Mouse (Mus musculus) intestine, postnatal 0 days (tissue): ENCODE data around the gene Klhdc4. TPM values are rescaled to one million over a fixed set of nuclear protein-coding genes. Genes with fewer than 3 reads are reported as not detected.

ENCODE experiments used
- ATAC-seq: fragments of 200-750 bp; cut with Nextera tagmentation; 2 replicates; pipeline ENCODE4 v1.8.0; 2017; ENCODE audit warnings: mild to moderate bottlenecking, moderate TSS enrichment, moderate library complexity
- H3K27ac ChIP-seq: fragments of 300-500 bp; sonication (generic); 2 replicates; pipeline ENCODE4 v1.5.1; 2014; ENCODE audit warnings: mild to moderate bottlenecking, low read depth, low read length, moderate library complexity
- H3K27me3 ChIP-seq: fragments of 300-500 bp; sonication (generic); replicated peaks from 2 replicates; pipeline ENCODE4 v1.6.1; 2014; ENCODE audit warnings: low read length, mixed read lengths; ENCODE audit not compliant: control insufficient read depth, insufficient read depth
- H3K36me3 ChIP-seq: fragments of 300-500 bp; sonication (generic); 2 replicates; pipeline ENCODE4 v1.6.1; 2014; ENCODE audit warnings: mild to moderate bottlenecking, moderate library complexity; ENCODE audit not compliant: control insufficient read depth, insufficient read depth
- H3K4me1 ChIP-seq: fragments of 300-500 bp; sonication (generic); replicated peaks from 2 replicates; pipeline ENCODE4 v1.6.1; 2014; ENCODE audit warnings: antibody characterized with exemption, low read length, mixed read lengths; ENCODE audit not compliant: control insufficient read depth, insufficient read depth
- H3K4me2 ChIP-seq: fragments of 300-500 bp; sonication (generic); replicated peaks from 2 replicates; pipeline ENCODE4 v1.6.1; 2014; ENCODE audit warnings: low read depth, mild to moderate bottlenecking, moderate library complexity
- H3K4me3 ChIP-seq: fragments of 300-500 bp; sonication (generic); 2 replicates; pipeline ENCODE4 v1.5.1; 2014; ENCODE audit warnings: low read depth, low read length
- H3K9ac ChIP-seq: fragments of 300-500 bp; sonication (generic); 2 replicates; pipeline ENCODE4 v1.6.1; 2014; ENCODE audit warnings: mild to moderate bottlenecking, low read depth, low read length
- H3K9me3 ChIP-seq: fragments of 300-500 bp; sonication (generic); 2 replicates; pipeline ENCODE4 v1.6.1; 2016; ENCODE audit warnings: mixed run types; ENCODE audit not compliant: control insufficient read depth
- CTCF ChIP-seq: sonication (generic); IDR thresholded peaks from 2 replicates; pipeline ENCODE4 v1.5.1; 2016; ENCODE audit warnings: low read depth, mild to moderate bottlenecking, control low read depth, antibody characterized with exemption, moderate library complexity
- WGBS: fragments of 180-500 bp; shearing (Covaris S2); extraction: QIAGEN DNeasy Blood & Tissue Kit; methylation state at CpG from one replicate; pipeline ENCODE4 v1.1.7; 2014; 5-methylcytosine and 5-hydroxymethylcytosine counted together
- polyA plus RNA-seq: library from polyadenylated mRNA; unstranded; fragments of >200 nt; fragmentation: Nextera tagmentation; extraction: Ambion mirVana; gene quantifications from 2 replicates; pipeline ENCODE4 v1.2.1, GENCODE M21; 2015

Gene Klhdc4
- polyA plus RNA-seq, 1 experiment from 2014 or later, result 12.1 TPM

DNA sequence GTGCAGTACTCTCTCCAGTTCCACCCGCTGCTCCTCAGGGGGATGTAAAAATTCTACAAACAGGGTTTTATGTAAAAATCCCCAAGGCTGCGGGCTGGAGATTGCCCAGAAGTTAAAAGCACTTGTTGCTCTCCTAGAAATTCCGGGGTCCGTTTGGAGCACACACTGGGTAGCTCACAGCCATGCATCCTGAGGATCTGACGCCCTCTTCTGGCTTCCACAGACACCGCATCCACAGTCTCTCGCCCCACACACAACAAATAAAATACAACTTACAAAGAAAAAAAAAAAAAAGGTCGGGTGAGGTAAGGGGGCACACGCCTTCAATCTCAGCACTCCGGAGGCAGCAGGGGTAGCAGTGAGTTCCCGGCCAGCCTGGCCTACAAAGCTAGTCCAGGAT is 21.3 kb downstream of the Klhdc4 start:
- 80% methylated on average over 11 of the region's 11 CpGs for WGBS
- Histone ChIP-seq H3K4me2 (no peak overlapping the region), H3K9ac (no peak overlapping the region), H3K27me3 (no peaks in the 10 kb centered on the region), H3K4me3 (no peak overlapping the region), H3K9me3 (no peaks in the 10 kb centered on the region), H3K4me1 (no peaks in the 10 kb centered on the region), H3K36me3 (peaks cover 39% of the 10 kb centered on the region), H3K27ac (no peak overlapping the region)
- no peak for ATAC-seq
- TF ChIP-seq CTCF, result no peak

DNA sequence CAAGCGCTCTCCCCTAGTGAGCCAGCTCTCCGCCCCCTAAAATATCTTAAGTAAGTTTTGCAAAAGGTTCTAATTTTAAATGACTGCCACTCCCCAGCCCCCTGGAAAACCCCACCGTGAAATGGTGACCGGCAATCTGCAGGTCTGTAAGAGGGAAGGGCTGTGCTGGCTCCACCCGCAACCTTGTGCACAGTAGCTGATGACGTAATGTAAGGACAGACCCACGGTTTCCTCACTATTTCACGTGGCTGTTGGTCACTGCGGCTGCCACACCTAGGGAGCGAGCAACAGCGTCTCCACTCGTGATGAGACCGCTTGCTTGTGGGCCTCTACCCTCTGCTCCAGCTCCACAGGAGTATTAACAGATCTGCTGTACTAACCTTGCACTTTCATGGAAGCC is 23.2 kb downstream of the Klhdc4 start:
- H3K4me2 ChIP-seq, result no peak overlapping the region

GRCm38 (mm10) chr8:121804829-121805228 is 24.5 kb downstream of the Klhdc4 start:
- 94% methylated on average over 5 of the region's 5 CpGs for WGBS
- Histone ChIP-seq H3K4me3 (no peak overlapping the region), H3K27ac (no peak overlapping the region), H3K27me3 (no peaks in the 10 kb centered on the region), H3K36me3 (peaks cover 39% of the 10 kb centered on the region), H3K4me2 (no peak overlapping the region), H3K4me1 (no peaks in the 10 kb centered on the region), H3K9me3 (no peaks in the 10 kb centered on the region), H3K9ac (no peak overlapping the region)
- TF ChIP-seq CTCF, result no peak
- no peak for ATAC-seq

More for the DNA sequence above, 23.2 kb downstream of the Klhdc4 start:
- H3K27me3 ChIP-seq, result no peaks in the 10 kb centered on the region
- no peak for ATAC-seq
- TF ChIP-seq CTCF, result no peak
- no peak overlapping the region for H3K4me3 ChIP-seq
- H3K4me1 ChIP-seq, result no peaks in the 10 kb centered on the region
- 91% methylated on average over 13 of the region's 13 CpGs for WGBS
- no peak overlapping the region for H3K9ac ChIP-seq
- peaks cover 36% of the 10 kb centered on the region for H3K36me3 ChIP-seq
- H3K27ac ChIP-seq, result no peak overlapping the region
- no peaks in the 10 kb centered on the region for H3K9me3 ChIP-seq

- no peaks in the 10 kb centered on the region for H3K4me1 ChIP-seq
- H3K36me3 ChIP-seq, result peaks cover 52% of the 10 kb centered on the region
- no peak overlapping the region for H3K4me3 ChIP-seq
- WGBS, result 84% methylated on average over 6 of the region's 6 CpGs
- H3K27ac ChIP-seq, result no peak overlapping the region
- TF ChIP-seq CTCF, result no peak
- no peak for ATAC-seq
- no peak overlapping the region for H3K9ac ChIP-seq
- no peaks in the 10 kb centered on the region for H3K9me3 ChIP-seq
- H3K27me3 ChIP-seq, result no peaks in the 10 kb centered on the region
- no peak overlapping the region for H3K4me2 ChIP-seq
Observed at GRCm38 (mm10) chr8:121798401-121798800, 31.0 kb downstream of the Klhdc4 start.

GRCm38 (mm10) chr8:121796406-121796805 is 33.0 kb downstream of the Klhdc4 start:
- ATAC-seq, result no peak

DNA sequence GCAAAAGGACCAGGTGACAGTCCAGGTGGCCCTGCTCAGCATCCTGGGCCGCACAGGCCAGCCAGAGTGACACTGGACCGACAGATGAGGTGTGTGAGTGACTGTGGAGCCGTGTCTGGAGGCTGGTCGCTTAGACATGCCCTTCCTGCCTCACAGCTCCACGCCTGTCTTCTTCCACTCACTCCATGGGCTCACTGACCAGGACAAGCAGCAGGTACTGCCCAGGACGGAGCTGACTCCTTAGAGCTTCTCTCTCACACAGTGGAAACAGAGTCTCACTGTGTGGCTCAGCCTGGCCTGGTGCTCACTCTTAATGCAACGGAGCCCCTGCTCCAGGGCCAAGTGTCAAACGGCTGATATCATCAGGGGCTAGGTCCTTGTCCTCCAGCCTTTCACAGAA is 33.9 kb downstream of the Klhdc4 start:
- no peak for ATAC-seq
- WGBS, result 87% methylated on average over 8 of the region's 8 CpGs
- TF ChIP-seq CTCF, result no peak

More at GRCm38 (mm10) chr8:121796406-121796805, 33.0 kb downstream of the Klhdc4 start:
- Histone ChIP-seq H3K9ac (no peak overlapping the region), H3K9me3 (no peaks in the 10 kb centered on the region), H3K27ac (no peak overlapping the region), H3K4me2 (no peak overlapping the region), H3K4me1 (no peaks in the 10 kb centered on the region), H3K27me3 (no peaks in the 10 kb centered on the region), H3K4me3 (no peak overlapping the region), H3K36me3 (peaks cover 46% of the 10 kb centered on the region)
- TF ChIP-seq CTCF, result no peak
- WGBS, result 92% methylated on average over 11 of the region's 11 CpGs

DNA sequence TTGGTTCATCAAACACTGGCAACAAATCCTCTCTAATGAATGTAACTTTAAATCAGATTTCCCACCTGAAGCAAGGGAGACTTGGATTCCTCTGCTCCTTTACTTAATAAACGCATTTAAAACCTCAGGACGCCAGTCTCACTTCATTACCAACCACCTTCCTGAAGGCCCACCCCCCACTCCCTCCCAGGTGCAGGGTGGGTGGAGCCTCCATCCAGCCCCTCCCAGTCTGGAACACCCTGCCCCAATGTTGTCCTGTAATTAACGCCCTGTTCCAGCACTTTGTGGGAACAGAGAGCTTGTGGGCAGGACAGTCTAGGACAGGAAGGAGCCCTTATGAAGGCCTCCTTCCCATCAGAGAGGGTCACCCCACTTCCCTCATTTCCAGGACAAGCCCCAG is 35.2 kb downstream of the Klhdc4 start:
- no peak overlapping the region for H3K4me3 ChIP-seq
- no peak for TF ChIP-seq CTCF
- no peaks in the 10 kb centered on the region for H3K9me3 ChIP-seq
- 48% methylated on average over 3 of the region's 3 CpGs for WGBS
- peaks cover 29% of the 10 kb centered on the region for H3K36me3 ChIP-seq
- H3K27me3 ChIP-seq, result no peaks in the 10 kb centered on the region
- H3K4me2 ChIP-seq, result no peak overlapping the region
- no peak for ATAC-seq
- no peaks in the 10 kb centered on the region for H3K4me1 ChIP-seq
- H3K27ac ChIP-seq, result no peak overlapping the region
- no peak overlapping the region for H3K9ac ChIP-seq

More for the DNA sequence above, 33.9 kb downstream of the Klhdc4 start:
- H3K9ac ChIP-seq, result no peak overlapping the region
- no peak overlapping the region for H3K4me2 ChIP-seq
- no peaks in the 10 kb centered on the region for H3K4me1 ChIP-seq
- no peak overlapping the region for H3K4me3 ChIP-seq
- H3K36me3 ChIP-seq, result peaks cover 37% of the 10 kb centered on the region
- H3K9me3 ChIP-seq, result no peaks in the 10 kb centered on the region
- no peaks in the 10 kb centered on the region for H3K27me3 ChIP-seq
- no peak overlapping the region for H3K27ac ChIP-seq
